Mouse (Mus musculus) thymus, adult 2 months (tissue): ENCODE results near the gene Qtrt2. TPM values are rescaled to one million over a fixed set of nuclear protein-coding genes. Genes with fewer than 3 reads are reported as not detected.

Source experiments
- DNase-seq: peaks from one replicate; pipeline ENCODE4 v3.0.0; 2021
- H3K27ac ChIP-seq: fragments of 200-500 bp; 2 replicates; pipeline ENCODE4 v1.5.1; 2012; ENCODE audit warnings: low read length, control low read depth; ENCODE audit not compliant: control insufficient read depth, insufficient read depth
- H3K27me3 ChIP-seq: fragments of 200-500 bp; 2 replicates; pipeline ENCODE4 v1.6.1; 2012; ENCODE audit warnings: mild to moderate bottlenecking, low read length, moderate library complexity, mixed read lengths; ENCODE audit not compliant: control insufficient read depth, insufficient read depth
- H3K36me3 ChIP-seq: fragments of 200-500 bp; 2 replicates; pipeline ENCODE4 v1.6.1; 2012; ENCODE audit warnings: mild to moderate bottlenecking, low read length, moderate library complexity; ENCODE audit not compliant: control insufficient read depth, insufficient read depth
- H3K4me1 ChIP-seq: fragments of 200-500 bp; replicated peaks from 2 replicates; pipeline ENCODE4 v1.6.1; 2012; ENCODE audit warnings: low read length; ENCODE audit not compliant: control insufficient read depth, insufficient read depth
- H3K4me3 ChIP-seq: fragments of 200-500 bp; 2 replicates; pipeline ENCODE4 v1.5.1; 2012; ENCODE audit warnings: mild to moderate bottlenecking, low read length, control low read depth, moderate library complexity; ENCODE audit not compliant: control insufficient read depth, insufficient read depth
- CTCF ChIP-seq: fragments of 200-500 bp; IDR thresholded peaks from 2 replicates; pipeline ENCODE4 v1.5.1; 2012; ENCODE audit warnings: mild to moderate bottlenecking, control low read depth, low read length, moderate library complexity, borderline replicate concordance; ENCODE audit not compliant: control insufficient read depth, poor library complexity, insufficient read depth; ENCODE audit errors: extremely low read depth
- POLR2A ChIP-seq: fragments of 200-500 bp; IDR thresholded peaks from 2 replicates; pipeline ENCODE4 v1.6.1; 2012; ENCODE audit warnings: mild to moderate bottlenecking, low read length, control low read depth, moderate library complexity; ENCODE audit not compliant: control insufficient read depth, poor library complexity, insufficient read depth; ENCODE audit errors: extremely low read depth
- WGBS: fragments of 180-500 bp; shearing (Covaris S2); methylation state at CpG from one replicate; pipeline ENCODE4 v1.1.7; 2018; 5-methylcytosine and 5-hydroxymethylcytosine counted together
- polyA plus RNA-seq: library from polyadenylated mRNA; depleted of rRNA; stranded (reverse); fragments of >200 nt; gene quantifications from 2 replicates; pipeline ENCODE4 v1.2.3, GENCODE M21; 2012

The Qtrt2 gene
- polyA plus RNA-seq, 1 experiment, result 25.7 TPM

- no peak for TF ChIP-seq POLR2A
- TF ChIP-seq CTCF, result no peak
- peaks cover 16% of the 10 kb centered on the region for H3K4me1 ChIP-seq
- H3K27me3 ChIP-seq, result no peaks in the 10 kb centered on the region
- peak; percentile 33 for DNase-seq
- no peak overlapping the region for H3K4me3 ChIP-seq
- no peaks in the 10 kb centered on the region for H3K36me3 ChIP-seq
- 12% methylated on average over 3 of the region's 3 CpGs for WGBS
- no peak overlapping the region; the same call in 1 of the 2 replicates for H3K27ac ChIP-seq
Measured at GRCm38 (mm10) chr16:43970426-43970825, 43.8 kb upstream of the Qtrt2 start.

- 94% methylated on average over 13 of the region's 13 CpGs for WGBS
- H3K27ac ChIP-seq, result no peak overlapping the region
- TF ChIP-seq CTCF (no peak), POLR2A (no peak)
Measured at GRCm38 (mm10) chr16:43965781-43966389, 39.3 kb upstream of the Qtrt2 start.

GRCm38 (mm10) chr16:43963780-43964179 is 37.2 kb upstream of the Qtrt2 start:
- Histone ChIP-seq H3K36me3 (no peaks in the 10 kb centered on the region), H3K4me1 (no peaks in the 10 kb centered on the region), H3K27ac (no peak overlapping the region), H3K4me3 (no peak overlapping the region), H3K27me3 (no peaks in the 10 kb centered on the region)
- 100% methylated on average over 3 of the region's 3 CpGs for whole genome bisulfite sequencing
- TF ChIP-seq POLR2A (no peak), CTCF (no peak)
- DNase-seq, result no peak

More at GRCm38 (mm10) chr16:43965781-43966389, 39.3 kb upstream of the Qtrt2 start:
- Histone ChIP-seq H3K4me3 (no peak overlapping the region), H3K36me3 (no peaks in the 10 kb centered on the region), H3K4me1 (peaks cover 11% of the 10 kb centered on the region), H3K27me3 (no peaks in the 10 kb centered on the region)
- no peak for DNase-seq

- no peak for DNase-seq
Measured at GRCm38 (mm10) chr16:43963291-43963690, 36.7 kb upstream of the Qtrt2 start.

GRCm38 (mm10) chr16:43958038-43958437 is 31.4 kb upstream of the Qtrt2 start:
- TF ChIP-seq POLR2A (no peak), CTCF (no peak)
- WGBS, result 95% methylated on average over 4 of the region's 4 CpGs
- H3K4me1 ChIP-seq, result peaks cover 2% of the 10 kb centered on the region; the same call in 1 of the 2 replicates
- DNase-seq, result no peak
- H3K27ac ChIP-seq, result no peak overlapping the region
- no peaks in the 10 kb centered on the region for H3K36me3 ChIP-seq
- H3K27me3 ChIP-seq, result no peaks in the 10 kb centered on the region
- H3K4me3 ChIP-seq, result no peak overlapping the region

More at GRCm38 (mm10) chr16:43963291-43963690, 36.7 kb upstream of the Qtrt2 start:
- Histone ChIP-seq H3K36me3 (no peaks in the 10 kb centered on the region), H3K27me3 (no peaks in the 10 kb centered on the region), H3K27ac (no peak overlapping the region), H3K4me3 (no peak overlapping the region), H3K4me1 (no peaks in the 10 kb centered on the region)
- 97% methylated on average over 9 of the region's 9 CpGs for WGBS
- TF ChIP-seq CTCF (no peak), POLR2A (no peak)

- H3K27me3 ChIP-seq, result no peaks in the 10 kb centered on the region
- peaks cover 2% of the 10 kb centered on the region; the same call in 1 of the 2 replicates for H3K4me1 ChIP-seq
- DNase-seq, result no peak
- 45% methylated on average over 6 of the region's 6 CpGs for WGBS
- H3K4me3 ChIP-seq, result no peak overlapping the region
- TF ChIP-seq POLR2A (no peak), CTCF (no peak)
- H3K27ac ChIP-seq, result no peak overlapping the region
- H3K36me3 ChIP-seq, result no peaks in the 10 kb centered on the region
Measured at GRCm38 (mm10) chr16:43954913-43955312, 28.3 kb upstream of the Qtrt2 start.

- DNase-seq, result no peak
- Histone ChIP-seq H3K27me3 (no peaks in the 10 kb centered on the region), H3K4me1 (peaks cover 2% of the 10 kb centered on the region; the same call in 1 of the 2 replicates), H3K4me3 (no peak overlapping the region), H3K27ac (no peak overlapping the region), H3K36me3 (no peaks in the 10 kb centered on the region)
- 49% methylated on average over 4 of the region's 4 CpGs for WGBS
- TF ChIP-seq CTCF (no peak), POLR2A (no peak)
Measured at GRCm38 (mm10) chr16:43951591-43951990, 25.0 kb upstream of the Qtrt2 start.
